Mouse (Mus musculus) C2C12 (cell line): ENCODE results near the gene Scgn.

Source experiments
- CEBPB ChIP-seq: IDR thresholded peaks from one replicate; pipeline ENCODE4 v1.6.1; 2011; ENCODE audit warnings: low read depth, mild to moderate bottlenecking, control low read depth, moderate library complexity
- CTCF ChIP-seq: IDR thresholded peaks from one replicate; pipeline ENCODE4 v1.5.1; 2011; ENCODE audit not compliant: control insufficient read depth, insufficient read depth, insufficient read length
- FOSL1 ChIP-seq: IDR thresholded peaks from one replicate; pipeline ENCODE4 v1.8.0; 2011; ENCODE audit warnings: mild to moderate bottlenecking, low read length; ENCODE audit not compliant: poor library complexity, insufficient read depth, severe bottlenecking
- MAX ChIP-seq: IDR thresholded peaks from one replicate; pipeline ENCODE4 v1.6.1; 2011; ENCODE audit warnings: mild to moderate bottlenecking, control low read depth
- MYOD1 ChIP-seq: IDR thresholded peaks from one replicate; pipeline ENCODE4 v1.6.1; 2011; ENCODE audit warnings: low read depth; ENCODE audit not compliant: control insufficient read depth, insufficient read length
- MYOG ChIP-seq: IDR thresholded peaks from one replicate; pipeline ENCODE4 v1.6.1; 2011; ENCODE audit not compliant: control insufficient read depth, insufficient read length; ENCODE audit errors: extremely low read depth
- USF1 ChIP-seq: IDR thresholded peaks from one replicate; pipeline ENCODE4 v1.6.1; 2011; ENCODE audit warnings: low read depth, mild to moderate bottlenecking, control low read depth, moderate library complexity

DNA sequence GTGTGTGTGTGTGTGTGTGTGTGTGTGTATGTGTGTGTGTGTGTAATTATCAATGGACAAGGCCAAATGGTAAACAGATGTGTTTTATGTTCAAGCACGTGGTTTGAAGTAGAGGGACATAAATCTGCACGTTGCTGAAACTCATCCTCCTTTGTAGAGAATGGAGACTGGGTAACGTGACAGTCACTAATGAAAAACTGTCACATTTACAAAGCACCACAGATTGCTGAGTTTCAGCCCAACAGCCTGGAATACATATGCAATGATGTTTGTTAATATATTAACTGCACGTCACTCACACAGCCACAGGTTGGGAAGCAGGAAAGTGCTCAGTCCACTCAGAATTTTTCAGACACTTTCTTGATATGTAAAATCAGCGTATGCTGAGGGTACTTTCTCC, 563 bp downstream of the Scgn start:
- TF ChIP-seq CEBPB (no peak), USF1 (no peak), CTCF (no peak), FOSL1 (no peak), MAX (no peak), MYOD1 (no peak), MYOG (no peak)
